Mouse (Mus musculus) spleen, adult 2 months (tissue): ENCODE data around the gene Arpc1b.

Experiments used
- CTCF ChIP-seq: fragments of 200-500 bp; IDR thresholded peaks from 2 replicates; pipeline ENCODE4 v1.5.1; 2011; ENCODE audit warnings: mild to moderate bottlenecking, inconsistent platforms; ENCODE audit not compliant: insufficient read depth, insufficient read length, insufficient replicate concordance; ENCODE audit errors: extremely low read depth
- POLR2A ChIP-seq: fragments of 200-500 bp; IDR thresholded peaks from 2 replicates; pipeline ENCODE4 v1.6.1; 2011; ENCODE audit warnings: low read depth, low read length, inconsistent platforms

DNA sequence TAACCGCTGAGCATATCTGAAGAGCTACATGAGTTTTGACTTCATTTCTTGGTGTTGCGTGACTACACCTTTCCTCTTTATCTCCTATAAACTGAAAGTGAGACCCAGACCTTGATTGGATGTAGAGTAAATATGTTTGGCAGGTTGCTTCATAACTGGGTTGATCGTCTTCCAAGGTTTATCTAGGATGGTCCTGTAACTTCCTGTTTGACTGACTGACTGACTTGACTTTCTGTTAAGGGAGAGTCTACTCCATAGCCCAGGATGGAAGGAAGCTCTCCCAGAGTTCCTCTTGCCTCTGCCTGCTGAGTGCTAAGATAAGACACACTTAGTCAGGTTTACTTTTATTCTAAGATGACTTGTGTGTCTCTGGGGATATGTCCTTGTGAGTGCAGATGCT lies 24.1 kb upstream of the Arpc1b start:
- TF ChIP-seq CTCF: no peak
- TF ChIP-seq POLR2A: no peak
